Mouse (Mus musculus): ENCODE data around the gene Scp2.

GRCm38 (mm10) chr4:108068081-108068480 is 76.7 kb downstream of the Scp2 start:
- TF ChIP-seq CTCF (IDR thresholded peaks at IDR 0.05; ENCODE audit: low read depth) (no peak), EP300 (IDR thresholded peaks at IDR 0.05; ENCODE audit: low read depth) (no peak)

All from heart, postnatal 0 days (tissue).